Mouse (Mus musculus) gastrocnemius, postnatal 10 days (tissue): ENCODE data around the gene Dnmt3c. TPM values are rescaled to one million over a fixed set of nuclear protein-coding genes. Genes with fewer than 3 reads are reported as not detected.
A peak's percentile ranks its signal among the peaks of the same experiment; 100 is the strongest.
"Not testable (repeated sequence)": the region's sequence is repeated elsewhere in the genome, so short reads cannot be mapped to it uniquely, and the experiment has no call there.

Source experiments
- DNase-seq: peaks from one replicate; pipeline ENCODE4 v3.0.0; 2021; ENCODE audit warnings: mixed read lengths
- long read RNA-seq, 2 experiments: library from polyadenylated mRNA; stranded (forward); transcript quantifications; one replicate each; pipeline ENCODE4 v2.0.0; 2021
- total RNA-seq, 2 experiments: library from RNA; stranded (reverse); gene quantifications; 2 replicates each; pipeline ENCODE4 v1.2.3; 2021

Gene Dnmt3c
- total RNA-seq = not detected
- long read RNA-seq, experiment 1, partial matches to known transcripts = 0 of 1 reads
- long read RNA-seq, experiment 1, other reads (novel, unspliced or antisense) = 1 of 1 reads
- long read RNA-seq, experiment 2 = 0 reads

GRCm38 (mm10) chr2:153696352-153696751, at the start of gene Dnmt3c:
Gene Dnmt3c (plus strand): TSS chr2:153696652.
- no peak for DNase-seq

DNA sequence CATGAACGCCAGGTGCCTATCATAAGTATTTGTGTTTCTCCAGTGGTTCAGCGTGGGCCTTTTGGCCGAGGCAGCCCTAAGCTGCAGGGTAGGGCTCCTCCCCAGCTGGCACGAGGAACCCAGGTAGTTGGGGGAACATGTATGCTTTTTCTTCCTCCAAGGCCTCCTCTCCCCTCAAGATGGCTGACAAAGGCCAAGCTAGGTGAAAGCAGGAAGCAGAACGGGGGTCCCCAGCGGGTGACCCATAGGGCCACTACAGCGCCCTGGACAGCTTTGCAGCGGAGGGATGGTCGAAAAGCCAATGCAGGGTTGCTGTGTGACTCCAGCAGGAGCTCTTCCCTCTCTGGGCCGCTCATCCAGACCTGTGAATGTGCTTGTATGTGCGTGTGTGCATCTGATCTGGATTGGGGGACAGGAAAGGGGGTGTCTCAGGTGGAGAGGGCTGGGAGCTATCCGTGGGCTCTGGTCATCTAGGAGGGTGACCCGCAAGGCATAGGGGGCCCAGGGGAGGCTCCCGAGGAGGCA, 47.6 kb upstream of the Dnmt3c start:
- no peak for DNase-seq

- peak; percentile 70 for DNase-seq
Observed at GRCm38 (mm10) chr2:153649298-153650013, 47.0 kb upstream of the Dnmt3c start, which contains the start of gene Dnmt3b. Gene Dnmt3b (plus strand): TSS chr2:153649450.

DNA sequence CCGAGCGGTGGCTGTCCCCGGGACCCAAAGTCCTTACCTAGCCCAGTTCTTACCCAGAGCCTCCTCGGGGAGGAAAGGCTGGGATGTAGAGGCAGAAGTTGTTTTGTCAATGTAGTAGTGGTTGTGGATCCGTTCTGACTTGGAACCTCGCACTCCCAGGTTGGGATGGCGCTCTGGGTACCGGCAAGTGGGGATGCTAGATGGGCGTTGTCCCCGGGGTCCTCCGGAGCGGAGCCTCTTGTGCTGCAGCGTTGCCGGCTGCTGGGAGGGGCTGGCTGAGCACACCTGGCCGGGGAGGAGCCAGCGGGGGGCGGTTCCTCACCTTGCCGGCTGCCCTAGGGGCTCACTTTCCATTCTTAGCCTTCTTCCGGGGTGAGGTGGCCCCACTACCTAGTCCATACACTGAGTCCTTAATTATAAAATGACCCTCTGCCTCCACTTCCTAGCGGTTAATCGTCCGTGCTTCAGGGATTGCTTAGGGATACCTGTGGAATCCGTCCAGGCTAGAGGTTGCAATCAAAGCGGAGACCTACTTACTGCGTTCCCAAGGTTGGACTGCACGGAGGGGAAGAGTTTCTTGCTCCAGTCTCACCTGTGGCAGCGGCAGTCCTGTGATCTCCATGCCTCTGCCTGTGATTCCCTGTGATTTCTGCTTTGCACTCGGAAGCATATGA, 46.3 kb upstream of the Dnmt3c start:
- DNase-seq = no peak

GRCm38 (mm10) chr2:153651681-153652080, 44.8 kb upstream of the Dnmt3c start:
- no peak for DNase-seq

- DNase-seq = not testable (repeated sequence)
Observed at GRCm38 (mm10) chr2:153657659-153658058, 38.8 kb upstream of the Dnmt3c start.

- DNase-seq = peak; percentile 32
Observed at GRCm38 (mm10) chr2:153660616-153661015, 35.8 kb upstream of the Dnmt3c start.

DNA sequence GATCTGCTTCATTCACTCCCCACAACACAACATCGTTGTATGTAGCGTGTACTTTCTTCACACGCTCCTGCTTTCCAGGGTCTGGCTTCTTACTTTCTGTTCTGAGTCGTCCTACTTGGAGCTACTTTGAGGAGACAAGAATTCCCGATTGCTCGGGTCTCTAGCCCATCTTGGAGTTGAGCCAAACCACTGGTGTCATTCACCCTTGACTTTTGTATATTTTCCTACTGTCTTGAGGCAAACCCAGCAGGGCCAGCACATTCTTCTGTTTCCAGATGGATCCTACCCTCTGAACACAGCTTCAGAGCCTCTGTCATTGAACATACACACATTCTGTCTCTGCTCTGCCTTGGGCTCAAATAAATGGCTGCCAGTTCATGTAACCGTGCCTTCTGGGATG, 31.1 kb upstream of the Dnmt3c start:
- no peak for DNase-seq

DNA sequence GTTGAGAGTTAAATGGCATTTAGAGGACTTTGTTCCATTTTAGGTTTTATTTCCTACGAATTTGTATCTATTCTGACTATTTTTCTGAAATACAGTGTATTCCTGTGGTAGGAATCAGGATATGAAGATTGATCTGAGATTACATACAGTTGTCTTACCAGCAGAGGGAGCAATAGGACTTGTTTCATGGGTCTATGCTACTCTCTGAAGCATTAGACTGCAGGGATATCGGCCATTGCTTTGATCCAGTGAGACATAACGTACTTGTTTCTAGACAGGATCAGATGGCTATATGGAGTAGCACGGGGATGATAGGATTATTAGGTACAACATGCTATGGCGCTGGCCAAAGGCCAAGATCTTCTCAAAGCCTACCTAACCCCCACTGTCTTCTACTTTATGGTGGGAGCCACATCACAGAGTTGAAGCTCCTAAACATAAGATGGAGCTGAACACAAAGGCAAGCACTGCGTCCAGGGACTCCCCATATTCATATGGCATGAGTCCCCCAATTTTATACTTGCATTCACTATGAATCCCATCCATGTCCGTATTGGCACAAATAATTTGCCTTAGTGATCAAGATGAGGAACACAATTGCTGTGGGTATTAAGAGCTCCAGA, 27.6 kb upstream of the Dnmt3c start:
- no peak for DNase-seq

- no peak for DNase-seq
Observed at GRCm38 (mm10) chr2:153670111-153670510, 26.3 kb upstream of the Dnmt3c start.

DNA sequence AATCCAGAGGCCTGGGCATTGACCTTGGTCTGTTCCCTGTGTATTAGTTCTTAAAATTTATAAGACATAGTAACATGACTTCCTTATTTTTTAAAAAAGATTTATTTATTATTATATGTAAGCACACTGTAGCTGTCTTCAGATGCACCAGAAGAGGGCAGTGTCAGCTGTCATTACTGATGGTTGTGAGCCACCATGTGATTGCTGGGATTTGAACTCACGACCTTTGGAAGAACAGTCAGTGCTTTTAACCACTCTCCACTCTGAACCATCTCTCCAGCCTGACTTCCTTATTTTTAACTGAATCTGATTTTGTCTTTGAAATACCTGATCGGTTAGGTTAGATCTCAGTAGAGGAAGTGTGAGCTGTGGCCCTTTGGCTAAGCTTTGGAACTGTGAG, 23.8 kb upstream of the Dnmt3c start:
- DNase-seq = no peak

DNA sequence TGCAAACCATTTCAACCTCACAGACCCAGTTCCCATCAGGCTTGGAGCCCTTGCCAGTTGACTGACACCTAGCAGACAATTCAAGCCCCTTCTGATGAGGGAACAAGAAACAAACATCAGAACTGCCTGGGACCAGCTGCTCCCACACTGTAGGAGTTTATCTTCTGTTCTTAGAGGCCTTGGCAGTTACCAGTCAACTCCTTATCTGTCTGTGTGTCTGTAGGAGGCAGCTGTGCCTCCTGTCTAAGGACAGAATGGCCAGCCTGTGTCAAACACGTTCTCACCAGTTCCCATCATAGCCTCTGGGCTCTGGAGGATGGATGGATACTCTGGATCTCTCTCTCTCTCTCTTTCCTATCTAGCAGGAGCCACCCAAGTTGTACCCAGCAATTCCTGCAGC, 21.1 kb upstream of the Dnmt3c start:
- not testable (repeated sequence) for DNase-seq

- DNase-seq = no peak
Observed at GRCm38 (mm10) chr2:153676944-153677343, 19.5 kb upstream of the Dnmt3c start.

- no peak for DNase-seq
Observed at GRCm38 (mm10) chr2:153677550-153677949, 18.9 kb upstream of the Dnmt3c start.

DNA sequence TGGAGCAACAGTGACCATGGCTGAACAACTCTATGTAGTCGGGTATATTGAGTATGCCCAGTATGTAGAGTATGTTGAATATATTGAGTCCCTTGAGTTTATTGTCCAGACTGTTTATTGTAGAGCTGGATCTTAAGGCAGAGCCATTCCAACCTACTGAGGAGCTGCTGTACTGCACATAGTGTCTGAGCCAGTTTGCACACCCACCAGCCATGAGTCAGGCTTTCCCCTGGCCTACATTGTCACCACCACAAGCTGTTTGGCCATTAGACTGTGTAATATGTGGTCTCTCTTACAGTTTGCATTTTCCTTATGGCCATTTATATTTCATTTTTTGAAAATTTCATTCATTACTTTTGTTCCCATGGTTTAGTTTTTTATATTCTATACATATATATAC, 16.5 kb upstream of the Dnmt3c start:
- no peak for DNase-seq

- DNase-seq = not testable (repeated sequence)
Observed at GRCm38 (mm10) chr2:153693413-153693812, 3.0 kb upstream of the Dnmt3c start.

DNA sequence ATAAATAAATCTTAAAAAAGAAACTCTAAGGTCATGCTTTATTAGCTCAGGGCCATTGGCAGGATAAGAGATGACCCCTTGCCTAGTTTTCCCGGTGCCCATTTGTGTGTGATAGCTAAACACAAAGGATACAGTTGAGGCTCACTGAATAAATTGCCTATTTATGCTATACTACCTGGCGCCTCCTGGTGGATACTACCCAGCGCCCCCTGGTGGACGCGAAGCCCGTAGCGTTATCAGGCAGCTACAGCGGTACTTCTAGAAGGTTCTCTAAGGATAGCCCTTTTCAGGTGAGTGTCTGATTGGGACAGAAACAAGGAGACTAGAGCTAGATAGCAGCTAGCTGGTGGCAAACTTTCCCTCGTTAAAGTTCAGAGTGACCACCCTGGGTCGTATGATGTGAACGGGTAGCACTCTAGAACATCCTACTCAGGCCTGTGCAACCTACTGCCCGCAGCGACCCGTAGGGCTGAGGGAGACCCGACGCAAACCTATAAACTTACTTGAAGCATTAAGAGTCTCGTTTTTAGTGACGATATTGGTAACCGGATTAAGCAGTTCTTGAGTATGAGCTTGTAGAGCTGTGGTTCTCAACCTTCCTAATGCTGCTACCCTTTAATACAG, 1.9 kb upstream of the Dnmt3c start:
- peak; percentile 60 for DNase-seq

- DNase-seq = no peak
Observed at GRCm38 (mm10) chr2:153703389-153703788, 6.9 kb downstream of the Dnmt3c start.

GRCm38 (mm10) chr2:153710701-153711330, 14.4 kb downstream of the Dnmt3c start:
- DNase-seq = no peak

GRCm38 (mm10) chr2:153712646-153713091, 16.2 kb downstream of the Dnmt3c start:
- DNase-seq = no peak

DNA sequence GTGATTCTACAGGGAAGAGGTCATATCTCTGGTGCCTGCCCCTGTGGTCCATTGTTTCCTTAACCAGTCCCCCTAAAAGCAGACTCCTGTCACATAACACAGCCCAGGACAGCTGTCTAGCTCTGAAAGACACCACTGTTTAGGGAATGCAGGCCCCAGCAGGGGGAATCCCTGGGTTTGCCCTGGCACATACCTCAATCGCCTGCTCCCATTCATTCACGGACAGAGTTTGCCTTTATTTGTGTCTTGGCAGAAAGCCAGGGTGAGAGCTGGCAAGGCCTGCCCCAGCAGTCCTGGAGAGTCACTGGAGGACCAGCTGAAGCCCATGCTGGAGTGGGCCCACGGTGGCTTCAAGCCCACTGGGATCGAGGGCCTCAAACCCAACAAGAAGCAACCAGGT, 16.8 kb downstream of the Dnmt3c start:
- peak; percentile 45 for DNase-seq

- DNase-seq = not testable (repeated sequence)
Observed at GRCm38 (mm10) chr2:153717861-153718260, 21.4 kb downstream of the Dnmt3c start.
